Mouse (Mus musculus) kidney, adult 11 months (tissue): ENCODE results near the gene Csrnp2.

ENCODE experiments used
- DNase-seq: peaks from one replicate; pipeline ENCODE4 v3.0.0; 2022

Gene Csrnp2

GRCm38 (mm10) chr15:100473926-100474503 is 21.3 kb downstream of the Csrnp2 start:
- no peak for DNase-seq

GRCm38 (mm10) chr15:100470037-100470436 is 25.3 kb downstream of the Csrnp2 start:
- DNase-seq: peak; percentile 56

GRCm38 (mm10) chr15:100469189-100469545 is 26.1 kb downstream of the Csrnp2 start:
- no peak for DNase-seq

- DNase-seq: peak; percentile 89
Measured at GRCm38 (mm10) chr15:100468295-100469188, 26.7 kb downstream of the Csrnp2 start, which contains the start of gene Letmd1. Gene Letmd1 (plus strand): TSS chr15:100469023.

GRCm38 (mm10) chr15:100467738-100468137 is 27.6 kb downstream of the Csrnp2 start:
- no peak for DNase-seq

- DNase-seq: no peak
Measured at GRCm38 (mm10) chr15:100465432-100465831, 29.9 kb downstream of the Csrnp2 start.

DNA sequence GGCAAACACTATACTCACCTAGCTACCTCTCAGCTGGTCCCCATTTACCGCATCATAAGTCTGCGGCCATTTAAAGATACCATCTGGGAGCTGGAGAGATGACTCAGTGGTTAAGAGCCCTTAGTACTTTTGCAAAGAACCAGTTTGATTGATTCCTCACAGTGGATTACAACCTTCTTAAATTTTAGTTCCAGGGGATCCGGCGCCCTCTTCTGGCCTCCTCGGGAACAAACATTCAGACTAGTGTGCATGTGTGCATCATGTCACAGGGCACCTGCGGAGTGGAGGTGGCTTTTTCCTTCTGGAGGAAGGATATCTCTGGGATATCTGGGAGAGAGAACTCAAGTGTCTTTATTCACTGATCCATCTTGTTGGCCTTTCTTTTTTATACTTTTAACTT is 31.6 kb downstream of the Csrnp2 start:
- DNase-seq: peak; percentile 78

DNA sequence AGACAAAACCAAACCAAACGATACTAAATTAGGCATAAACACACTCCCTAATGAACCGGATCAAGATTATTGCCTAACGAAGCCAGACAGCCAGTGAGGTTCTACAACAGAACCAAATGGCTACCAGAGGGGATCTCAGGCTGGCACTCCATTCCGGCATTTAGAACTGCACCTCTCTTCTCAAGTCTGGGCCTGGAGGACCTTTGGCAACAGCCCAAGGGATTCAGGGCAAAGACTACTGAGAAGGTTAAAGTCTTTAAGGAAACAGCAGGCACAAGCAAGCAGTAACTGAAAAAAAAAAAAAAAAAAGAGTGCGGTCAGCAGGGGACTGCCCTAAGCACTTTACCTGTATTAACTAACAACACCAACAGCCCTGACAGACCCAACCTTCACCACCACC is 33.2 kb downstream of the Csrnp2 start:
- peak; percentile 86 for DNase-seq

- DNase-seq: no peak
Measured at GRCm38 (mm10) chr15:100461646-100462045, 33.6 kb downstream of the Csrnp2 start.

DNA sequence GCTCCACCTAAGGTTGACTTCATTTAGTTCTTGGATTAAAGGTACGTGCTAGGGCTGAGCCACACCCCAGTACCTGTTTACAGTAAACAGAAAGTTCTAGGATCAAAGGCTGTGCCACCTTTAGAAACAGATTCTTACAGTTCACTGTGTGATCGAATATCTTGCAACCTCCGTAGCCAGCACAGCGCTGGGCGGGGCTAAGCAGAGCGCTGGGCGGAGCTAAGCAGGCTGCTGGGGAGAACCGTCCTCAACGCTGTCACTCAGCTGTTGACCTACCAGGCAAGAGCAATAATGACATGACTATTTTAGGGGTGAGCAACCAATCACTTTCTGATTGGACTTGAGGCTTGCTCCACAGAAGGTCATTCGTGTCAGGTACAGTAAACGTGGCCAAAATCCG is 34.3 kb downstream of the Csrnp2 start:
- peak; percentile 51 for DNase-seq

- no peak for DNase-seq
Measured at GRCm38 (mm10) chr15:100458055-100458454, 37.2 kb downstream of the Csrnp2 start.

- peak; percentile 54 for DNase-seq
Measured at GRCm38 (mm10) chr15:100457340-100457739, 37.9 kb downstream of the Csrnp2 start.

- peak; percentile 86 for DNase-seq
Measured at GRCm38 (mm10) chr15:100456356-100456991, 38.8 kb downstream of the Csrnp2 start.

DNA sequence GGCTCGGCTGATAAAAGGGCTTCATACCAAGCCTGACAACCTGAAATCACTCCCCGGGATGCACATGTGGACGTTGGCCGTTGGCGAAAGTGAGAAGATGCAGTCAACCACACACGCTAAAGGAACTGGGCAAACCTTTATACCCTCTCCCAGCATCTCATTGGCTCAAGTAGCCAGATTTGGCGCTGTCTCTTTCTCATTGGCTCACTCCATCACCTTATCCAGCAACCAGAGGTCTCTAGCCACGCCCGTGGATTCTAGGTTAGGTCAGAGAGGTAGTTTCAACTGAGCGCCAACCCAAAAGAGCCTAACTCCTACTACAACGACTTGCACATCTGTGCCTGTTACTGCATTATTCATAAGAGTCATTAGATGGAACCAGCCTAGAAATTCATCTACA is 42.8 kb downstream of the Csrnp2 start:
- no peak for DNase-seq

- DNase-seq: no peak
Measured at GRCm38 (mm10) chr15:100451245-100451644, 44.0 kb downstream of the Csrnp2 start.

DNA sequence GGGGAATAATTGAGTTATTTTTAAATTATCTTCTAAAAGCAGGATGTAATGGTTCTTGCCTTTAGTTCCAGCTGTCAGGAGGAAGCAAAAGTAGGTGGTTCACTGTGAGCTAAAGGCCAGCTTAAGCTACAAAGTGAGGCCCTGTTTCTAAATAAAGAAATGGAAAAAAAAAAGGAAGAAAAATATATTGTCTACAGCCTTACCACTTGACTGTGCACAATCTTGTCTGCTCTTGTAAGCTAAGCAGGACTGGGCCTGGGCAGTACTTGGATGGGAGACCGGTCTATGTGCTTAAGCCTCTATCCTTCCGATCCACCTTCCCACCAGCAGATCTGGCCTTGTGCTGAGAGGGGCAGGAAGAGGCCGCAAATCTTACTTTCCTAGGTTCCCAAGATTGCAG is 45.8 kb downstream of the Csrnp2 start:
- DNase-seq: no peak

DNA sequence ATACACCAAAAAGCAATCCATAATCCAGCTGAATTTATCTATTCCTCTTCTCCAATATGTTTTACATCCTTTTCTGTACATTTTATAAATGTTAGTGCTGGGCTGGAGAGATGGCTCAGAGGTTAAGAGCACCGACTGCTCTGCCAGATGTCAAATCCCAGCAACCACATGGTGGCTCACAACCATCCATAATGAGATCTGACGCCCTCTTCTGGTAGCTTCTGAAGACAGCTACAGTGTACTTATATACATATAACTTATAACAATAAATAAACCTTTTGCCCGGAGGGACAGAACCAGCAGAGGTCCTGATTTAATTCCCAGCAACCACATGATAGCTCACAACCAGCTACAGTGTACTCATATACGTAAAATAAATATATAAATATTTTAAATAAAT is 46.7 kb downstream of the Csrnp2 start:
- DNase-seq: no peak

- no peak for DNase-seq
Measured at GRCm38 (mm10) chr15:100446887-100447286, 48.4 kb downstream of the Csrnp2 start.

DNA sequence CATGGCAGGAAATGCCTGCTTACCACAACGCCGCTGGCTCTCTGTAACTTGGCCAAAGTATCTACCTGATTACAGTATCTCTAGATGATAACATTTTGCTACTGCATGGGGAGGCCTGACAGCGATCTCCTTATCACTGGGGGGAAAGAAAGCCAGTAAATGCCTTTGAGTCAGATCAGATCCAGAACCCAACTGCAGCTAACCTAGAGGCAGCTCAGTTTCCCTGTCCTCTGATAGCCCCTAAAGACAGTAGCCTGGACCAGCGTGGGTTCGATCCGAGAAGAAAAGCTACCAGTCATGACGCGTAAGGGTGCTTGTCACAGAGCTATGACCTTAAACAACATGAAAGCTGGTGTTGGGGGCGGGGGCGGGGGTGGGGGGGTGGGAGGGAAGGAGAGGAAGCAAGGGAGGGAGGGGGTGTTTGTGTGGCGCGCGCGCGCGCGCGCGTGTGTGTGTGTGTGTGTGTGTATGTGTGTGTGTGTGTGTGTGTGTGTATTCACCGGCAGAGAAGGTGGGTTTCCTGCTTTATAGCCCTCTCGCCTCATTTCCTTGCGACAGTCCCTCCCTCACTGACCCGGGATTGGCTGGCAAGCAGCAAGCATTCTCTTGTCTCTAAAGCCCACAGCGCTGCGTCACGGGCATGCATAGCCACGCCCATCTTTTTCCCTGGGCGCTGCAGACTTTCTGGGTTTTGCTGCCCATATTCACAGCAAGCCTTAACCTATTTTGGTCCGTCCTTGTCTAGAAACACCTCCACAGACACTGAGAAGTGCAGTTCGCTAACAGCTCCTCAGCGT is 52.0 kb downstream of the Csrnp2 start:
- peak; percentile 90 for DNase-seq

GRCm38 (mm10) chr15:100436518-100436917 is 58.8 kb downstream of the Csrnp2 start:
- no peak for DNase-seq

DNA sequence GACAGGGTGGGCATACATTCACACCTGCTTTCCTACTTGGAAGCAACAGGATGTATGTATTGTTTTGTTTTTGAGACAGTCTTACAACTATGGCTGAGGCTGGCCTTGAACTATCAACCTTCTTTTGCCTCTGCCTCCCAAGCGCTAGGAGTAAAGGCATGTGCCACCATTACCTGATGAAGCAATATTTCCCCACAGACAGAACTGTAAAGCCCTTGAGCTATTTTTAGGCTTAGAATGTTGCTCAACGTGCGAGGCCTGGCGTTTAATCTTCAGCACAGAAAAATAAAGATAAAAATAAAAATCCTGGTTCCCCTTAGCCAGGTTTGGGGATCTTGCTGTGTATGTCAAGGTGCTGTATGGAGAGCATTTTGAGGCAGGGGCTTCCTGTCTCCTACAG is 59.2 kb downstream of the Csrnp2 start:
- no peak for DNase-seq

GRCm38 (mm10) chr15:100433234-100433633 is 62.1 kb downstream of the Csrnp2 start:
- no peak for DNase-seq

DNA sequence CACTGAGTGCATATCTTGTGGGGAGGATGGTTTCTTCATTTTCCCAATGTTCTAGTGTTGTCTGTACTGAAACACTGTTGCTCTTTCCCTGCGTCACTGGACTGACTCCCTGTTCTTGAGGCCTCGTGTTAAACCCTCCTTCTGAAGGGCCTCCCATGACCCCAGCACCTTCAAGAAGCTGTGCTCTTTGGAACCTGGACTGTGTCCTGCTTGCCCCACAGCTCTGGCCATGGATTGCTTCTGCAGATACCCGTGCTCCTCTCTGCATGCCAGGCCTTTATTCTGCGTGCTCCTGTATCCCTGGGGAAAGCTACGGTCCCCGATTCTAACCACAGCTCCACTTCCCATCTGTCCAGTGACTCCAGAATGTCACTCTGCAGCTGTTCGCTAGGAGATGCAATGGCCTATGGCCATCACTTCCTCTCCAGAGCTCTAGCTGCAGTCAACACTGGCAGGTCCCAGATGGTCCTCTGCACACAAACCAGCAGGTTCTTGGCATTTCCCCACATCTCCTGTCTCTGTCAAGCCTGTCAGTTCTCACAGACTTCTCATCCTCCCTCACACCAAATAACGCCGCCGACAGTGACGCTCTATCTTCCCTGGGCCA is 65.2 kb downstream of the Csrnp2 start:
- peak; percentile 69 for DNase-seq
